In the genomic region with DNA sequence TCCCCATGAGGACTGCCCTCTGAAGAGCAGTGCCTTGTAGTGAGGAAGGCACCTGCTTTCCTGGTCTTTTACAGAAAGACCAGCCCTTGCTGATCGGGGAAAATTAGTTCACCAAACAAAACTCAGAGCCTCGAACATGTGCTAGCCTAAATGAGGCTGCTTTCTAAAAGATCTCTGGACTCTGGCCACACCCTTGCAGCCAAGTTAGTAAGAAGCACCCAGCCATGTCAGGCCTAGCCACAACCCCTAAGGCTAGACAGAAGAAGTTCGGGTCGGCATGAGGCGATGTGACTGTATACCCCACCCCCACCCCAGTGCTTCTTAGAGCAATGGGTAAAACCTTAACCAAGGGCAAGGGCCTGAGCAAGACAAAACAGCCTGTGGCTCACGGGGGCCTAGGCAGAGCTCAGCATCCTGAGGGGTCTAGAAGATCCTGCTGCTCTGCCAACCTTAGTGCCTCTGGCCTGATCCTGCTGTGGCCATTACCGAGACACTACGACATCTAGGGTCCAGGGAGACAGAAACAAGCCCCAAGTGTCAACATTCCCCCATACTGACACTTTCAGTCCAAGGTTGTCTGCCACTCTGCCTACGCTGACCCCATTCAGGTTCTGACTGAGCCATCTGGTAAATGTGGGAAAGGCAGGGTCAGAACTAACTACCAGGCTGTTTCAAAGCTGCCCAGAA, we compare ENCODE assay signal across 8 mouse cellular contexts. TPM values are rescaled to one million over a fixed set of nuclear protein-coding genes. Genes with fewer than 3 reads are reported as not detected.
DNase-seq lines count a peak whose midpoint lies in the region; ATAC-seq and TF ChIP-seq lines count a peak whose summit lies in the region.

No protein-coding gene starts in this region.

- no peak for TF ChIP-seq CTCF in lung, embryonic 14.5 days (IDR thresholded peaks at IDR 0.05; ENCODE audit: low read depth)

- WGBS in lung, embryonic 14.5 days = 66% methylated on average over 9 of the region's 9 CpGs
- WGBS in forebrain, embryonic 11.5 days = 77% methylated on average over 9 of the region's 9 CpGs
- WGBS in kidney, embryonic 16.5 days = 53% methylated on average over 9 of the region's 9 CpGs
- WGBS in midbrain, embryonic 16.5 days = 69% methylated on average over 9 of the region's 9 CpGs

- H3K4me2 ChIP-seq in lung, embryonic 14.5 days = peak overlapping the region; percentile 86
- peak overlapping the region; percentile 84 for H3K4me2 ChIP-seq in forebrain, embryonic 11.5 days (ENCODE audit: low read depth, low read length, severe bottlenecking)
- H3K4me2 ChIP-seq in kidney, embryonic 16.5 days (replicated peaks; ENCODE audit: low read depth, low read length) = peak overlapping the region; percentile 82
- peak overlapping the region; percentile 88 for H3K4me2 ChIP-seq in midbrain, embryonic 16.5 days (ENCODE audit: low read length)

- DNase-seq in lung, embryonic 14.5 days = no peak
- DNase-seq in lung, postnatal 25 days (ENCODE audit: low spot score) = no peak
- no peak for DNase-seq in forebrain, embryonic 11.5 days (ENCODE audit: low spot score)
- no peak for DNase-seq in retina, postnatal 1 day
- no peak for DNase-seq in urinary bladder, postnatal 36 days (ENCODE audit: low spot score in 2 of 2)

- H3K4me1 ChIP-seq in lung, embryonic 14.5 days (ENCODE audit: insufficient read depth) = peaks cover 42% of the 10 kb centered on the region
- H3K4me1 ChIP-seq in forebrain, embryonic 11.5 days (replicated peaks; ENCODE audit: control insufficient read depth, insufficient read depth, low read length) = peaks cover 20% of the 10 kb centered on the region
- H3K4me1 ChIP-seq in kidney, embryonic 16.5 days (ENCODE audit: insufficient read depth, low read length) = peaks cover 67% of the 10 kb centered on the region
- peaks cover 59% of the 10 kb centered on the region for H3K4me1 ChIP-seq in midbrain, embryonic 16.5 days (ENCODE audit: control insufficient read depth, insufficient read depth, low read length)

- H3K36me3 ChIP-seq in lung, embryonic 14.5 days (ENCODE audit: insufficient read depth) = peaks cover 5% of the 10 kb centered on the region; the same call in 1 of the 2 replicates
- no peaks in the 10 kb centered on the region for H3K36me3 ChIP-seq in forebrain, embryonic 11.5 days (ENCODE audit: control insufficient read depth, insufficient read depth, low read length)
- H3K36me3 ChIP-seq in kidney, embryonic 16.5 days (ENCODE audit: insufficient read depth, low read length) = 0 out of 2 replicates have a peak, but pooled peaks cover 8% of the 10 kb centered on the region
- H3K36me3 ChIP-seq in midbrain, embryonic 16.5 days (ENCODE audit: control insufficient read depth, insufficient read depth, low read length) = no peaks in the 10 kb centered on the region; the same call in 1 of the 2 replicates

- ATAC-seq in lung, embryonic 14.5 days (ENCODE audit: insufficient read depth) = no peak
- no peak for ATAC-seq in forebrain, embryonic 11.5 days (replicated peaks; ENCODE audit: low FRiP score)
- no peak for ATAC-seq in kidney, embryonic 16.5 days (ENCODE audit: low FRiP score, low TSS enrichment)
- ATAC-seq in midbrain, embryonic 16.5 days = no peak
- ATAC-seq in CD4-positive, CD25-positive, alpha-beta regulatory T cell, adult 4 months = no peak

- no peaks in the 10 kb centered on the region for H3K27me3 ChIP-seq in lung, embryonic 14.5 days (ENCODE audit: insufficient read depth, low read length)
- no peaks in the 10 kb centered on the region for H3K27me3 ChIP-seq in forebrain, embryonic 11.5 days (ENCODE audit: control insufficient read depth, insufficient read depth, low read length)
- no peaks in the 10 kb centered on the region for H3K27me3 ChIP-seq in kidney, embryonic 16.5 days (ENCODE audit: insufficient read depth, low read length)
- H3K27me3 ChIP-seq in midbrain, embryonic 16.5 days (ENCODE audit: control insufficient read depth, insufficient read depth, low read depth, low read length) = no peaks in the 10 kb centered on the region

- H3K27ac ChIP-seq in lung, embryonic 14.5 days (ENCODE audit: low read depth) = no peak overlapping the region
- H3K27ac ChIP-seq in forebrain, embryonic 11.5 days (ENCODE audit: low read depth, low read length) = no peak overlapping the region
- peak overlapping the region; percentile 59 for H3K27ac ChIP-seq in kidney, embryonic 16.5 days (ENCODE audit: low read length)
- no peak overlapping the region for H3K27ac ChIP-seq in midbrain, embryonic 16.5 days (ENCODE audit: low read length)

- H3K4me3 ChIP-seq in lung, embryonic 14.5 days (ENCODE audit: low read depth, low read length) = peak overlapping the region; percentile 90
- peak overlapping the region; percentile 96 for H3K4me3 ChIP-seq in forebrain, embryonic 11.5 days (ENCODE audit: low read depth, low read length)
- peak overlapping the region; percentile 90 for H3K4me3 ChIP-seq in kidney, embryonic 16.5 days (ENCODE audit: low read length)
- H3K4me3 ChIP-seq in midbrain, embryonic 16.5 days (ENCODE audit: low read depth, low read length) = peak overlapping the region; percentile 94

- H3K9ac ChIP-seq in lung, embryonic 14.5 days = peak overlapping the region; percentile 97; the same call in 1 of the 2 replicates
- peak overlapping the region; percentile 29 for H3K9ac ChIP-seq in forebrain, embryonic 11.5 days (ENCODE audit: low read length)
- peak overlapping the region; percentile 100 for H3K9ac ChIP-seq in kidney, embryonic 16.5 days (replicated peaks; ENCODE audit: low read length)
- H3K9ac ChIP-seq in midbrain, embryonic 16.5 days (ENCODE audit: low read depth, low read length) = peak overlapping the region; percentile 100

- no peaks in the 10 kb centered on the region for H3K9me3 ChIP-seq in lung, embryonic 14.5 days (ENCODE audit: low read depth, low read length)
- H3K9me3 ChIP-seq in forebrain, embryonic 11.5 days (ENCODE audit: control insufficient read depth, low read length) = no peaks in the 10 kb centered on the region
- H3K9me3 ChIP-seq in kidney, embryonic 16.5 days (ENCODE audit: low read length) = no peaks in the 10 kb centered on the region
- H3K9me3 ChIP-seq in midbrain, embryonic 16.5 days (replicated peaks; ENCODE audit: control insufficient read depth, low read length, poor library complexity, severe bottlenecking) = no peaks in the 10 kb centered on the region

RNA-seq across cellular contexts. Expression of a gene that starts 10.1 kb away (rescaled TPM):
- 23.6 and 28.7 TPM in 2 replicates for polyA plus RNA-seq in lung, embryonic 14.5 days (2014; fragmentation: Nextera tagmentation; extraction: Ambion mirVana)
- 32.9 and 39.5 TPM in 2 replicates for polyA plus RNA-seq in forebrain, embryonic 11.5 days (2014; fragmentation: Nextera tagmentation; extraction: Ambion mirVana)
- polyA plus RNA-seq in kidney, embryonic 16.5 days (2015; fragmentation: Nextera tagmentation; extraction: Ambion mirVana) = 27.2 and 31.6 TPM in 2 replicates
- 38.2 and 39.2 TPM in 2 replicates for polyA plus RNA-seq in midbrain, embryonic 16.5 days (2015; fragmentation: Nextera tagmentation; extraction: Ambion mirVana)
- polyA plus RNA-seq in CD4-positive, CD25-positive, alpha-beta regulatory T cell, adult 4 months (2017; shearing (Covaris generic)) = 100 to 1,000 TPM; 110 to 150 TPM

RNA-seq across cellular contexts. Expression of a gene that starts 22.7 kb away (rescaled TPM):
- polyA plus RNA-seq in lung, embryonic 14.5 days (2014; fragmentation: Nextera tagmentation; extraction: Ambion mirVana) = not detected in 2 replicates
- polyA plus RNA-seq in forebrain, embryonic 11.5 days (2014; fragmentation: Nextera tagmentation; extraction: Ambion mirVana) = not detected in 2 replicates
- not detected in 2 replicates for polyA plus RNA-seq in kidney, embryonic 16.5 days (2015; fragmentation: Nextera tagmentation; extraction: Ambion mirVana)
- not detected in 2 replicates for polyA plus RNA-seq in midbrain, embryonic 16.5 days (2015; fragmentation: Nextera tagmentation; extraction: Ambion mirVana)
- polyA plus RNA-seq in CD4-positive, CD25-positive, alpha-beta regulatory T cell, adult 4 months (2017; shearing (Covaris generic)) = 1 to 10 TPM in 1 of 2 experiments, under 1 TPM in 1; 0.79 to 1.4 TPM

RNA-seq across cellular contexts. Expression of a gene that starts 37.2 kb away (rescaled TPM):
- not detected in 2 replicates for polyA plus RNA-seq in lung, embryonic 14.5 days (2014; fragmentation: Nextera tagmentation; extraction: Ambion mirVana)
- polyA plus RNA-seq in forebrain, embryonic 11.5 days (2014; fragmentation: Nextera tagmentation; extraction: Ambion mirVana) = 0.15 TPM in 1 of 2 replicates, not detected in the other
- polyA plus RNA-seq in kidney, embryonic 16.5 days (2015; fragmentation: Nextera tagmentation; extraction: Ambion mirVana) = not detected in 2 replicates
- polyA plus RNA-seq in midbrain, embryonic 16.5 days (2015; fragmentation: Nextera tagmentation; extraction: Ambion mirVana) = 0.46 and 1.3 TPM in 2 replicates
- not detected for polyA plus RNA-seq in CD4-positive, CD25-positive, alpha-beta regulatory T cell, adult 4 months (2017; shearing (Covaris generic))

RNA-seq across cellular contexts. Expression of a gene that starts 40.2 kb away (rescaled TPM):
- polyA plus RNA-seq in lung, embryonic 14.5 days (2014; fragmentation: Nextera tagmentation; extraction: Ambion mirVana) = not detected in 2 replicates
- polyA plus RNA-seq in forebrain, embryonic 11.5 days (2014; fragmentation: Nextera tagmentation; extraction: Ambion mirVana) = not detected in 2 replicates
- not detected in 2 replicates for polyA plus RNA-seq in kidney, embryonic 16.5 days (2015; fragmentation: Nextera tagmentation; extraction: Ambion mirVana)
- polyA plus RNA-seq in midbrain, embryonic 16.5 days (2015; fragmentation: Nextera tagmentation; extraction: Ambion mirVana) = not detected in 2 replicates
- not detected for polyA plus RNA-seq in CD4-positive, CD25-positive, alpha-beta regulatory T cell, adult 4 months (2017; shearing (Covaris generic))

RNA-seq across cellular contexts. Expression of a gene that starts 44.4 kb away (rescaled TPM):
- polyA plus RNA-seq in lung, embryonic 14.5 days (2014; fragmentation: Nextera tagmentation; extraction: Ambion mirVana) = not detected in 2 replicates
- polyA plus RNA-seq in forebrain, embryonic 11.5 days (2014; fragmentation: Nextera tagmentation; extraction: Ambion mirVana) = not detected in 2 replicates
- 0.23 and 0.25 TPM in 2 replicates for polyA plus RNA-seq in kidney, embryonic 16.5 days (2015; fragmentation: Nextera tagmentation; extraction: Ambion mirVana)
- 0.06 and 0.12 TPM in 2 replicates for polyA plus RNA-seq in midbrain, embryonic 16.5 days (2015; fragmentation: Nextera tagmentation; extraction: Ambion mirVana)
- polyA plus RNA-seq in CD4-positive, CD25-positive, alpha-beta regulatory T cell, adult 4 months (2017; shearing (Covaris generic)) = not detected

Comparison
In these comparisons a context has a peak if more than half of its experiments do, and no peak if none do; other contexts are left out.
1. H3K9ac ChIP-seq: peak in every context shown above with its lines; median percentile 100 in kidney, embryonic 16.5 days; 100 in midbrain, embryonic 16.5 days; 97 in lung, embryonic 14.5 days; 29 in forebrain, embryonic 11.5 days.